Mouse (Mus musculus): ENCODE measurements at regions not wholly inside any gene's neighbourhood (a gene's known extent, or its start where the extent isn't known, plus 50 kb on each side); places are given as distances from the start of the nearest gene placed in this dataset.

- no peak for TF ChIP-seq CTCF (IDR thresholded peaks at IDR 0.05; ENCODE audit: low read depth)
- no peak for TF ChIP-seq EP300 (optimal IDR thresholded peaks at IDR 0.05)
These were observed 62.3 kb upstream of the Glrp1 start for GRCm38 (mm10) chr1:88572161-88572560.
